Mouse (Mus musculus) stomach, embryonic 15.5 days (tissue): ENCODE data around the gene Tnrc6c. TPM values are rescaled to one million over a fixed set of nuclear protein-coding genes. Genes with fewer than 3 reads are reported as not detected.
"Not testable (repeated sequence)": the region's sequence is repeated elsewhere in the genome, so short reads cannot be mapped to it uniquely, and the experiment has no call there.

Experiments
- ATAC-seq: fragments of 200-750 bp; cut with Nextera tagmentation; 2 replicates; pipeline ENCODE4 v1.8.0; 2017; ENCODE audit warnings: low read depth, moderate number of reproducible peaks, moderate TSS enrichment; ENCODE audit not compliant: insufficient read depth, low FRiP score
- H3K27ac ChIP-seq: fragments of 300-500 bp; sonication (generic); 2 replicates; pipeline ENCODE4 v1.5.1; 2015; ENCODE audit warnings: mild to moderate bottlenecking, inconsistent platforms
- H3K27me3 ChIP-seq: fragments of 300-500 bp; sonication (generic); replicated peaks from 2 replicates; pipeline ENCODE4 v1.6.1; 2015; ENCODE audit warnings: inconsistent platforms
- H3K36me3 ChIP-seq: fragments of 300-500 bp; sonication (generic); 2 replicates; pipeline ENCODE4 v1.6.1; 2015; ENCODE audit warnings: inconsistent platforms
- H3K4me1 ChIP-seq: fragments of 300-500 bp; sonication (generic); 2 replicates; pipeline ENCODE4 v1.6.1; 2015; ENCODE audit warnings: inconsistent platforms
- H3K4me2 ChIP-seq: fragments of 300-500 bp; sonication (generic); 2 replicates; pipeline ENCODE4 v1.6.1; 2015; ENCODE audit warnings: mild to moderate bottlenecking, inconsistent platforms
- H3K4me3 ChIP-seq: fragments of 300-500 bp; sonication (generic); replicated peaks from 2 replicates; pipeline ENCODE4 v1.5.1; 2015; ENCODE audit warnings: inconsistent platforms
- H3K9ac ChIP-seq: fragments of 300-500 bp; sonication (generic); 2 replicates; pipeline ENCODE4 v1.6.1; 2015; ENCODE audit warnings: inconsistent platforms
- H3K9me3 ChIP-seq: fragments of 300-500 bp; sonication (generic); 2 replicates; pipeline ENCODE4 v1.6.1; 2016; ENCODE audit warnings: inconsistent platforms
- WGBS: fragments of 180-500 bp; shearing (Covaris S2); methylation state at CpG from one replicate; pipeline ENCODE4 v1.1.7; 2015; 5-methylcytosine and 5-hydroxymethylcytosine counted together
- polyA plus RNA-seq: library from polyadenylated mRNA; unstranded; fragments of >200 nt; fragmentation: Nextera tagmentation; extraction: Ambion mirVana; gene quantifications from 2 replicates; pipeline ENCODE4 v1.2.1, GENCODE M21; 2015

Tnrc6c gene
- polyA plus RNA-seq, 1 experiment from 2014 or later = 12.2 TPM

DNA sequence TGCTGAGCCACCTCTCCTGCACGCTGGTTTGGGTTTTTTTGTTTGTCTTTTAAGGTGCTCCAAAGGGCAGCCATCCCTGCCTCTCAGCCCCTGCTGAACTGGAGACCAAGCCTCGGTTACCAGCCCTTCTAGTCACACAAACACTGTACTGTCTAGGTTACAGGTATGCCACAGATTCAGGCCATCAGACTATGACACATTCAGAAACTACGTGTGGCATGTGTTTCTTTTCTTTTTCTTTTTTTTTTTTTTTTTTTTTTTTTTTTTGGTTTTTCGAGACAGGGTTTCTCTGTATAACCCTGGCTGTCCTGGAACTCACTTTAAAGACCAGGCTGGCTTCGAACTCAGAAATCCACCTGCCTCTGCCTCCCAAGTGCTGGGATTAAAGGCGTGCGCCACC is 134.4 kb downstream of the Tnrc6c start:
- not testable (repeated sequence) for H3K4me2 ChIP-seq, ATAC-seq, H3K36me3 ChIP-seq, H3K9me3 ChIP-seq, H3K27me3 ChIP-seq, H3K4me3 ChIP-seq, H3K27ac ChIP-seq, H3K9ac ChIP-seq
- H3K4me1 ChIP-seq = peaks cover 31% of the 10 kb centered on the region
- WGBS = 80% methylated on average over 6 of the region's 7 CpGs

DNA sequence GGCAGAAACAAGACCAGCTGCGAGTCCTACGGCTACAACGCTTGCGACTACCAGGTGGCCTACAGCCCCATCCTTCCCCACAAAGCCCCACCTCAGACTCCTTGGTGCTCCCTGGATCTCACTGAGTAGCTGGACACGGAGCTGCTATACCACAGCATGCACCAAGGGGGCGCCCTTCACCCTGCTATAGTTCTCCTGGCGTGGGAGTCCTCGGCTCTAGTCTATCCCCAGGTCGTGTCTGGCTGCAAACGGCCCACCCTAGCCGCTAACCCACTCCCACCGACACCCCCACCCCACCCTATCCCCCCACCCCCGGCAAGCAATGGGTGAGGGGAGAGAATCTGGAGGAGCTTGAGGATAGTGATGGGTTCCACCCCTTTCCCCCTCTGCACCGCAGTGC is 136.2 kb downstream of the Tnrc6c start:
- Histone ChIP-seq H3K4me1 (peaks cover 32% of the 10 kb centered on the region), H3K4me3 (peak overlapping the region; percentile 22), H3K27ac (peak overlapping the region; percentile 65; the same call in 1 of the 2 replicates), H3K4me2 (peak overlapping the region; percentile 53), H3K9ac (no peak overlapping the region), H3K9me3 (no peaks in the 10 kb centered on the region), H3K27me3 (no peaks in the 10 kb centered on the region), H3K36me3 (no peaks in the 10 kb centered on the region)
- WGBS = 6% methylated on average over 14 of the region's 14 CpGs
- peak; percentile 20 for ATAC-seq

GRCm38 (mm10) chr11:117790703-117791440 is 136.8 kb downstream of the Tnrc6c start:
- Histone ChIP-seq H3K27ac (peak overlapping the region; percentile 65; the same call in 1 of the 2 replicates), H3K4me3 (peak overlapping the region; percentile 22), H3K36me3 (no peaks in the 10 kb centered on the region), H3K9me3 (no peaks in the 10 kb centered on the region), H3K27me3 (no peaks in the 10 kb centered on the region), H3K4me1 (peaks cover 32% of the 10 kb centered on the region), H3K4me2 (peak overlapping the region; percentile 53), H3K9ac (no peak overlapping the region)
- WGBS = 33% methylated on average over 23 of the region's 23 CpGs
- ATAC-seq = peak; percentile 73

- H3K4me3 ChIP-seq = peak overlapping the region; percentile 22; the same call in 1 of the 2 replicates
- H3K27me3 ChIP-seq = no peaks in the 10 kb centered on the region
- H3K36me3 ChIP-seq = no peaks in the 10 kb centered on the region
- peak overlapping the region; percentile 33; the same call in 1 of the 2 replicates for H3K27ac ChIP-seq
- peak overlapping the region; percentile 53 for H3K4me2 ChIP-seq
- no peak overlapping the region for H3K9ac ChIP-seq
- no peak for ATAC-seq
- H3K4me1 ChIP-seq = peaks cover 29% of the 10 kb centered on the region
- no peaks in the 10 kb centered on the region for H3K9me3 ChIP-seq
- 89% methylated on average over 9 of the region's 9 CpGs for WGBS
Measured at GRCm38 (mm10) chr11:117791441-117791761, 137.3 kb downstream of the Tnrc6c start.

DNA sequence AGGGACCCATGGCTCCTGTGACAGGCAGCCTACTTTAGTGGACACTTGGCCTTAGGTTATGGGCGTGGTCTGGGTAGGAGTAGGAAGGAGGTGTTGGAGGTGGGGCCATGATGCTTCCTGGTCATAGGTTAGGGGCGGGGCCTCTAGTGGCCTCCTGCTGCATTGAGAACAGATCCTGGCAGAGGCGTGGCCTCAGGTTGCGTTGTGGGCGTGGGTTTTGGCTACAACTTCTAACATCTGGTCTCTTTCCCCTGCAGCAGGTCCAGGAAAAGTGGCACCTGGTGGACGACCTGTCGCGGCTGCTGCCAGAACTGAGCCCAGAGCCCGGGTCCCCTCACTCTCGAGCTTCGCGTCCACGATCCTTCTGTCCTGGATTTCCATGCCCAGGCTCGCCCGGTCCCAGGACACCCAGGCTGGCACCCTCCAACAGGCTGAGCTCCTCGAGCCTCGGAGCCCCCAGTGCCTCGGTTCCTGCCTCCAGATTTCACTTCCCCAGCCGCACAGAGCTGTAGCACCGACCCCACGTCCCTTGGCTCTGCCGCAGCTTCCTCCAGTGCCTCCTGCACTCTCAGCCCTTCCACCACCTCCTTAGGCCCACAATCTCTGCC is 138.3 kb downstream of the Tnrc6c start:
- Histone ChIP-seq H3K4me1 (peaks cover 31% of the 10 kb centered on the region), H3K27ac (peak overlapping the region; percentile 84), H3K9ac (peak overlapping the region; percentile 2; the same call in 1 of the 2 replicates), H3K4me2 (peak overlapping the region; percentile 49), H3K36me3 (no peaks in the 10 kb centered on the region), H3K4me3 (peak overlapping the region; percentile 32), H3K27me3 (no peaks in the 10 kb centered on the region), H3K9me3 (no peaks in the 10 kb centered on the region)
- 6% methylated on average over 22 of the region's 22 CpGs for WGBS
- ATAC-seq = peak; percentile 81

GRCm38 (mm10) chr11:117794035-117794551 is 140.0 kb downstream of the Tnrc6c start:
- Histone ChIP-seq H3K36me3 (no peaks in the 10 kb centered on the region), H3K27ac (no peak overlapping the region), H3K27me3 (no peaks in the 10 kb centered on the region), H3K9me3 (no peaks in the 10 kb centered on the region), H3K9ac (no peak overlapping the region), H3K4me1 (peaks cover 37% of the 10 kb centered on the region), H3K4me2 (no peak overlapping the region), H3K4me3 (no peak overlapping the region)
- WGBS = 65% methylated on average over 4 of the region's 4 CpGs
- ATAC-seq = no peak

DNA sequence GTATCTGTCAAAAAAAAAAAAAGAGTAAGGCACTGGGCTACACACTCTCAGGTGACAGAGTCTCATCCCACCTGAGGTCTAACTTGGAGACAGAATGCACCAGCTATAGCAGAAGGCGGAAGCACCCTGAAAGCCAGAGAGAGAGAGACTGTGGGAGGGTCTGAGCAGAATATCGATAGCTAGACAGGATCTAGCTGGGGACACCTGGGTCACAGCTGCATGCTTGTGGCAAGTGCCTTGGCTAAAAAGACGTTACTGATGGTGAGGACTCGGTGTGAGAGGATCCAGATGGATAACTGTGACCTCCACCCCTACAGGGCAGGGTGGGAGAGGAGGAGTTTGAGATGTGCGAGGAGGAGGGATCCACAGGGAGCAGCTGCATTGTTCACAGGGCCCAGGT is 142.9 kb downstream of the Tnrc6c start:
- 32% methylated on average over 5 of the region's 5 CpGs for WGBS
- Histone ChIP-seq H3K27ac (no peak overlapping the region), H3K27me3 (no peaks in the 10 kb centered on the region), H3K4me2 (no peak overlapping the region), H3K9me3 (no peaks in the 10 kb centered on the region), H3K9ac (no peak overlapping the region), H3K36me3 (no peaks in the 10 kb centered on the region), H3K4me3 (no peak overlapping the region), H3K4me1 (peaks cover 19% of the 10 kb centered on the region)
- ATAC-seq = no peak

DNA sequence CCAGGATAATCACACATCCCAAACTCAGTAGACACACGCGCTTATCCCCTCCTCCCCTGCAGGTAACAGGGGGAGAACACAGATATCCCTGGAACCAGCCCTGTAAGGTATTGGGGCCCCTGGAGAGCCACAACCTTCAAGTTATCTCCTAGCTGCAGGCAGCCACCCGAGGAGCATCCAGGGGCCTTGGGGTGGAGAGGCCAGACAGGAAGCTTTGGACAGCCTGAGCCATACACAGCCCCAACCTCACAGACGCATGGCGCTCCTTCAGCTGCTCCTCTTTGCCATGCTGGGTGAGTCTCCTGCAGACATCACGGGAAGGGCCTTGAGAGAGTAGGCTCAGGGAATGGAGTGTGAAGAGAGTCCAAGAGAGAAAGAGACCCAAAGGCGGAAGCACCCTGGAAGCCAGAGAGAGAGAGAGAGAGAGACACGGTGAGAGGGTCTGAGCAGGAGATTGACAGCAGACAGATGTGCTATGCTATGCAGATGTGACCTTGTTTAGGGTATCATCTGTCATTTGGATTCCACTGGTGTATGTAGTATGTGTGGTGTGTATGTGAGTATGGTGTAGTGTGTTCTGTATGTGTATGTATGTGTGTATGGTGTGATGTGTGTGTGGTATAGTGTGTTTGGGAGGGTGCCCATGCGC is 143.5 kb downstream of the Tnrc6c start, which contains the start of gene 6030468B19Rik:
TSS of gene 6030468B19Rik (plus strand) at position 150 of the 649 bp plus-strand sequence.
- peak; percentile 90 for ATAC-seq
- Histone ChIP-seq H3K4me1 (peaks cover 12% of the 10 kb centered on the region), H3K27me3 (no peaks in the 10 kb centered on the region), H3K9ac (no peak within 1 kb of the TSS), H3K4me3 (0 out of 2 replicates have a peak within 1 kb of the TSS, but pooled peaks have one; percentile 5), H3K36me3 (no peaks in the 10 kb centered on the region), H3K9me3 (no peaks in the 10 kb centered on the region), H3K4me2 (no peak within 1 kb of the TSS), H3K27ac (no peak within 1 kb of the TSS)
- WGBS = 45% methylated on average over 9 of the region's 9 CpGs

GRCm38 (mm10) chr11:117798160-117798541 is 144.1 kb downstream of the Tnrc6c start:
- H3K4me1 ChIP-seq = peaks cover 11% of the 10 kb centered on the region
- H3K27ac ChIP-seq = no peak overlapping the region
- H3K27me3 ChIP-seq = no peaks in the 10 kb centered on the region
- WGBS = 32% methylated on average over 2 of the region's 2 CpGs
- H3K9me3 ChIP-seq = no peaks in the 10 kb centered on the region
- H3K36me3 ChIP-seq = no peaks in the 10 kb centered on the region
- peak; percentile 59; the same call in 1 of the 2 replicates for ATAC-seq
- no peak overlapping the region for H3K9ac ChIP-seq
- H3K4me3 ChIP-seq = 0 out of 2 replicates have a peak overlapping the region, but pooled peaks have one; percentile 5
- H3K4me2 ChIP-seq = no peak overlapping the region

GRCm38 (mm10) chr11:117799174-117799573 is 145.1 kb downstream of the Tnrc6c start:
- H3K27me3 ChIP-seq = no peaks in the 10 kb centered on the region
- no peaks in the 10 kb centered on the region for H3K9me3 ChIP-seq
- H3K9ac ChIP-seq = no peak overlapping the region
- H3K27ac ChIP-seq = no peak overlapping the region
- H3K36me3 ChIP-seq = no peaks in the 10 kb centered on the region
- 60% methylated on average over 5 of the region's 5 CpGs for WGBS
- no peak overlapping the region for H3K4me2 ChIP-seq
- H3K4me3 ChIP-seq = no peak overlapping the region
- peaks cover 8% of the 10 kb centered on the region for H3K4me1 ChIP-seq
- ATAC-seq = no peak

- Histone ChIP-seq H3K9me3 (no peaks in the 10 kb centered on the region), H3K9ac (no peak overlapping the region), H3K4me2 (no peak overlapping the region), H3K36me3 (no peaks in the 10 kb centered on the region), H3K4me1 (peaks cover 8% of the 10 kb centered on the region), H3K27me3 (no peaks in the 10 kb centered on the region), H3K4me3 (no peak overlapping the region), H3K27ac (no peak overlapping the region)
- ATAC-seq = no peak
- WGBS = 85% methylated on average over 7 of the region's 7 CpGs
Measured at GRCm38 (mm10) chr11:117800038-117800437, 145.9 kb downstream of the Tnrc6c start.

DNA sequence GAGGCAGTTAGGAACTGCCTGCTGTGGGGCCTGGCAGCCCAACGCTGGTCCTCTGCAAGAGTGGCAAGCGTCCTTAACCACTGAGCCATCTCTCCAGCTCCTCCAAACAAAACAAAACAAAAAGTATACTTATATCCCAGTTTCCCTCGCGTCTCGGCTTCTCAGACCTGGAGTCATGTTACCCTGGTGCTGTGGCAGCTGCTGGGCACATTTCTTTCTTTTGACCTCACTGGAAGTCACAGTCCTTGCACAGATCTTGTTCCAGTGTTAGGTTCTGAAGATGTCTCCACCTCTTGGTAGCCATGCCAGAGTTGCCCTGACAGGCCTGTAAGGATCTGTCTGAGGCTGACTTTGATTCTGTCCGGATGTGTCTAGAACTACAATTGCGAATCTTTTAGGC is 147.6 kb downstream of the Tnrc6c start:
- no peak for ATAC-seq
- Histone ChIP-seq H3K4me3 (no peak overlapping the region), H3K27me3 (no peaks in the 10 kb centered on the region), H3K27ac (no peak overlapping the region), H3K9ac (no peak overlapping the region), H3K4me2 (no peak overlapping the region), H3K36me3 (no peaks in the 10 kb centered on the region), H3K4me1 (peaks cover 8% of the 10 kb centered on the region), H3K9me3 (no peaks in the 10 kb centered on the region)
- WGBS = 72% methylated on average over 7 of the region's 7 CpGs
